Mouse (Mus musculus): ENCODE data around the gene Prdm5.

Prdm5 gene

GRCm38 (mm10) chr6:65828656-65829055, 49.9 kb downstream of the Prdm5 start:
- in situ Hi-C loops (cut with MboI; ENCODE audit: low sequenced_read_pairs), result no loop called here

GRCm38 (mm10) chr6:65831443-65831842, 52.7 kb downstream of the Prdm5 start:
- in situ Hi-C loops (cut with MboI; ENCODE audit: low sequenced_read_pairs), result no loop called here

GRCm38 (mm10) chr6:65834013-65834412, 55.2 kb downstream of the Prdm5 start:
- in situ Hi-C loops (cut with MboI; ENCODE audit: low sequenced_read_pairs), result no loop called here

GRCm38 (mm10) chr6:65842579-65842978, 63.8 kb downstream of the Prdm5 start:
- in situ Hi-C loops (cut with MboI; ENCODE audit: low sequenced_read_pairs), result no loop called here

- in situ Hi-C loops (cut with MboI; ENCODE audit: low sequenced_read_pairs), result no loop called here
Measured at GRCm38 (mm10) chr6:65849127-65849526, 70.3 kb downstream of the Prdm5 start.

DNA sequence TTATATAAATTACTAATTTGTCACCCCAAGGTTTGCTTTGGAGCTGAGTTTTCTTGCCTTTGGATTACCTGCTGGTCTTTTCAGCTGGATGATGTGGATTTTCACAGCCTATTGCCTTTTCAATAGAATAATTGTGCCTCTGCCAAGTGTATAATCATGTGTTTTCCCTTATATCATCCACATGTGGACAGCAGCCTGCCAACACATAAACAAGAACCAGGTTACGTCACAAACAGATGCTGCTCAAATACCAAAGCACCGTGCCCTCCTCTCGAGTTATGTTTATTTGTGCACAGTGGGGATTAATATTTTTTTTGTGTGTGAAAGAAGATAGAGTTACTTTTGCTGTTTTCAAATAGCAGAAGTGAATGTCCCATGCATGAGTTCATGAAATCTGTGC, 70.9 kb downstream of the Prdm5 start:
- in situ Hi-C loops (cut with MboI; ENCODE audit: low sequenced_read_pairs), result no loop called here

- in situ Hi-C loops (cut with MboI; ENCODE audit: low sequenced_read_pairs), result no loop called here
Measured at GRCm38 (mm10) chr6:65850221-65850620, 71.4 kb downstream of the Prdm5 start.

DNA sequence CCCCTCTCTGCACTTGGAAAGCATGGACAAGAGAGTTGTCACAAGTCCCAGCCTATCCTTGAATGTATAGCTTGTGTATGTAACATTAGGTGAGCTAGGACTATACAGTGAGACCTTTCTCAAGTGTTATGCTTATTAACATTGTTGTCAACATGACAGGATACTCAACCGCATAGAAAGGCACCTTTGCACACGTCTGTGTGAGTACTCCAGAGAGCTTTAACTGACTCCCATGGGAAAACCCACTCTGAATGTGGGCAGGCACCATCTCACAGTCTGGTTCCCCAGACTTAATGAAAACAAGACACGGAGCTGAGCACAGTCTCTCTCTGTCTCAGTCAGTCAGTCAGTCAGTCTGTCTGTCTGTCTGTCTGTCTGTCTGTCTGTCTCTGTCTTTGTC, 75.2 kb downstream of the Prdm5 start:
- in situ Hi-C loops (cut with MboI; ENCODE audit: low sequenced_read_pairs), result no loop called here

GRCm38 (mm10) chr6:65854585-65854984, 75.8 kb downstream of the Prdm5 start:
- in situ Hi-C loops (cut with MboI; ENCODE audit: low sequenced_read_pairs), result no loop called here

DNA sequence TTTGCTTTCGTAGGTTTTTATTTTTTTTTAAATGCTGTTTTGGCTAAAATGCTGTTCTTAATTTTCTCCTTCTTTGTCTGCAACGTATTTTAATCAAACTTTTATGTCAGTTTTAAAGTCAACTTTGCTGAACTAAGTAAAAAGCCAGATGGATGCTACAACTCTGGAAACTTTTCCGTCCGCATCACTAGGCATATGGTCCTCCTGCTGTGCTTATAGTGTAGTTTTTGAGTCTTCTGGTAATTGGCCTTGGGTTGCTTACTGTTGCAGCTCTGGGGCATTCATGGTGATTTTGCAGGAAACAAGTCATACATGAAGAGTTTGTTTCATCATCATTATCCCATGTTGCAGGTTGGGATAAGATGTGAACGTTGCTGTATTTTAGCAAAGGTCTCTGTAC, 81.8 kb downstream of the Prdm5 start:
- in situ Hi-C loops (cut with MboI; ENCODE audit: low sequenced_read_pairs), result no loop called here

DNA sequence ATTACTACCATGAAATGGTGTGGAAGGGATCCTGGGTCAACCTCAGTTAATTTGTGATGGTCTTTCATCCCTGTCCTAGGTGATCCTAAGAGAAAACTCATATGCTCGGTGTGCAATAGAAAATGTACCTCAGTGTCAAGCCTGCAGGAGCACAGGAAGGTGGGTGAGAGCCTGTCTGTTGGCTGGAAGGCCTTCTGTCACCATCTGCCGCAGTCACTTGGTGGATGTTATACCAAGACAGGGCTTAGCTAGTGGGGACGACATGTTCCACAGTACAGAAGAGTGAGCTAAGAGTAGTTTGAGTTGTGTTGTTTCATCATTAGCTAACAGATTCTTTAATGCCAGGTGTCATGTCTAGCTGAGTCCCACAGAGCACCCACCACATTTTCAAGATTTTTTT, 84.0 kb downstream of the Prdm5 start:
- in situ Hi-C loops (cut with MboI; ENCODE audit: low sequenced_read_pairs), result no loop called here

DNA sequence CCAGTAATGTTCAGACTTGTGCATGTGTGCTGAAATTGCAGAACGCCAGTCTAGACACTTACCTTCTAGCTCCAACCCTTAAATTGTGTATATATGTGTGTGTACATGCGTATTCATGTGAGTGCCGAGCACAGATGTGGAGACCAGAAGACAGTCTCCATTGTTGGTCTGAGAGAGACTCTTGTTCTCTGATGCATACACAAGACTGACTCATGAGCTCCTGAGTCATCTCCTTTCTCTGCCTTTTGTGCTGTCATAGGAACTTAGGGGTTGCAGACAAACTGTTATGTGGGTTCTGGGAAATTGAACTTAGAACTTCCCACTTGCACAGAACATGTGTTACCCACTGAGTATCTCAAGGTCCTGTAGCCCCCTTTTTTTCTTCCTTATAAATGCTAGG, 85.4 kb downstream of the Prdm5 start:
- in situ Hi-C loops (cut with MboI; ENCODE audit: low sequenced_read_pairs), result no loop called here

- in situ Hi-C loops (cut with MboI; ENCODE audit: low sequenced_read_pairs), result no loop called here
Measured at GRCm38 (mm10) chr6:65864919-65865318, 86.1 kb downstream of the Prdm5 start.

DNA sequence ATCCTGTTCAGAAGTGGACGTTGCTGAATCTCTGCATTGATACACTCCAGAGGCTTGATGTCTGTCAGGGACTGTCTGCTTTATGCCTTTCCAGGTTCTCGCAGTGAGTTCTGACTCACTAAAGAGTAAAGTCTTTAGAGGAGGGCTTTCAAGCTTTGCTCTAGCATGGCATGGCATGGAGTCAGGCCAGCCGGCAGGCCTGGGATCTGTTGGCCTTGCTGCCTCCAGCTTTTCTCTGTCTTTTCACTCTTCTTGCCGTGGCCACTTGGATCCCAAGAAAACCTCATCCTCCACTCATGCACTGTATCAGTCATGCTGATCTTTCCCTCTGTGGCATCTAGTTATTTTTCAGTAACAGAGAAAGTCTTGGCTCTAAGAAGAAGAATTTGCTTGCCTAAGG, 87.1 kb downstream of the Prdm5 start:
- in situ Hi-C loops (cut with MboI; ENCODE audit: low sequenced_read_pairs), result no loop called here

GRCm38 (mm10) chr6:65871754-65872278, 93.0 kb downstream of the Prdm5 start:
- in situ Hi-C loops (cut with MboI; ENCODE audit: low sequenced_read_pairs), result no loop called here

DNA sequence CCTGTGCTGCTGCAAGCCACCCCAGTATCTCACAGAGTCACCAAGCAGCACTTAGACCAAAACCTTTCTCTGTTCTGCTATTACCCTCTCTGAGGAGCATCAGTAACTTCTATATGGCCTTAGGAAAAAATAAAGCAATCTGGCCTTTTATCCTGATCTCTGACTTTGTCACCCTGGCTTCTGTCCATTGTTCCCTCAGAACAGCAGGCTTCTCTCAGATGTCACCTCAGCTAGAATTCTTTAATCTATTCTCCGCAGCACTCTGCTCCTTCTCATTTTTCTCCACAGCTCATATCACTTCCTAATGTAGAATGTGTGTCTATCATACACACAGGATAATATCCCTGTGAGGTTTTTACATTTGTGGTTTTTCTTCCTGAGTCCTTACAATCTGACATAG, 99.5 kb downstream of the Prdm5 start:
- in situ Hi-C loops (cut with MboI; ENCODE audit: low sequenced_read_pairs), result no loop called here

DNA sequence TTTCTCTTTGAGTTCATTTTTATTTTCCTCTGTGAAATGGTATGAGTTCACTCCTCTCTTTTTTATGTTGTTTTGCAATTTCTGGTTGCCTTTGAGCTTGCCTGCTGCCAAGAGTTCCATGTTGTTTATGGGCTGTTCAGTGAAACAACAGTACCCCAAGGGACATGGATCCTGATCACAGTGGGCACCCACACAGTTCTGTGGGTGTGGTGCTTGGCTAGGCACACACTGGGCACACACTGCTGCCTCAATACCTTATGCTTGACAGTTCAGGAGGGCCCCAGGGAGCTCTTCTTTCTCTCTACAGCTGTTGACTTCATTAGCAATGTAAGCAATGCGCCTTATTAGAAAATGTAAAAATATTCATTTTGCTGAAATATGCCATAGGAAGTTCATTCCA, 110.0 kb downstream of the Prdm5 start:
- in situ Hi-C loops (cut with MboI; ENCODE audit: low sequenced_read_pairs), result no loop called here

- in situ Hi-C loops (cut with MboI; ENCODE audit: low sequenced_read_pairs), result no loop called here
Measured at GRCm38 (mm10) chr6:65892045-65892660, 113.4 kb downstream of the Prdm5 start.

- in situ Hi-C loops (cut with MboI; ENCODE audit: low sequenced_read_pairs), result no loop called here
Measured at GRCm38 (mm10) chr6:65906657-65907182, 127.9 kb downstream of the Prdm5 start.

GRCm38 (mm10) chr6:65915421-65915820, 136.6 kb downstream of the Prdm5 start:
- in situ Hi-C loops (cut with MboI; ENCODE audit: low sequenced_read_pairs), result no loop called here

GRCm38 (mm10) chr6:65921703-65922102, 142.9 kb downstream of the Prdm5 start:
- in situ Hi-C loops (cut with MboI; ENCODE audit: low sequenced_read_pairs), result no loop called here

DNA sequence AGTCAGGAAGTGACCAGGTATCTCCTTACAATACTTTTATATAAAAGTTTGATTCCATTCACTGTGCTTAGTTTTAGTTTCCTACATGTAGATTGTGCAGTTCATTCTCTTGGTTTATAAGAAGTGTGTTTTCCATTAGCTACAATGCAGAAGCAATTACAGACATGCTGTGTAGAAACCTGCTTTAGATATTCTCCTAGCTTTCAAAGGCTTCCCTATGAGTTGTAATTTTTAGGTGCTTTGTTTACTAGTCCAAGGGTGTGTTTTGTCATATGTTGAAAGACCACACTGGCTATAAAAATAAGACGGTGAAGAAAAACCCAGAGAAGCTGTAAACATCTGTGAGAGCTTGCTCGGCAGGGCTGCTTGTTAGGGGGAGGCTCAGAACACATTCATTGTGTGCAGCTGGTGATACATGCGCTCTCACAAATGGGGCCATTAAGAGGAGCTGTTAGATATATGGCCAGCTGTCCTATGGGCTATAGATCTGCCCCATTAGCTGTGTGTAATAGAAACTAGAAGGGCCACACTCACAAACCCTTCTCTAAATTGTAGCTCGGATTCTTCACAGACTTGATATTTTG, 144.8 kb downstream of the Prdm5 start:
- in situ Hi-C loops (cut with MboI; ENCODE audit: low sequenced_read_pairs), result no loop called here
